Mouse (Mus musculus) WW6 (cell line): Measurements from ENCODE around the gene Ubqln4.

Experiments used
- DNase-seq: peaks from one replicate; pipeline ENCODE4 v3.0.0-alpha.2; 2013; ENCODE audit warnings: low read depth, low spot score

Ubqln4 gene

GRCm38 (mm10) chr3:88553525-88553879 lies at the start of gene Ubqln4:
Ubqln4 (plus strand) TSS chr3:88553758.
- peak; percentile 72 for DNase-seq

- no peak for DNase-seq
These were observed 49.4 kb upstream of the Ubqln4 start for GRCm38 (mm10) chr3:88503881-88504746.

GRCm38 (mm10) chr3:88505081-88505480 lies 48.5 kb upstream of the Ubqln4 start:
- DNase-seq, result no peak

GRCm38 (mm10) chr3:88505765-88506164 lies 47.8 kb upstream of the Ubqln4 start:
- no peak for DNase-seq

GRCm38 (mm10) chr3:88509250-88509649 lies 44.3 kb upstream of the Ubqln4 start:
- DNase-seq, result no peak

GRCm38 (mm10) chr3:88509692-88510420 lies 43.7 kb upstream of the Ubqln4 start, which contains the start of gene Lmna:
Lmna (minus strand) TSS chr3:88509956.
- DNase-seq, result no peak

DNA sequence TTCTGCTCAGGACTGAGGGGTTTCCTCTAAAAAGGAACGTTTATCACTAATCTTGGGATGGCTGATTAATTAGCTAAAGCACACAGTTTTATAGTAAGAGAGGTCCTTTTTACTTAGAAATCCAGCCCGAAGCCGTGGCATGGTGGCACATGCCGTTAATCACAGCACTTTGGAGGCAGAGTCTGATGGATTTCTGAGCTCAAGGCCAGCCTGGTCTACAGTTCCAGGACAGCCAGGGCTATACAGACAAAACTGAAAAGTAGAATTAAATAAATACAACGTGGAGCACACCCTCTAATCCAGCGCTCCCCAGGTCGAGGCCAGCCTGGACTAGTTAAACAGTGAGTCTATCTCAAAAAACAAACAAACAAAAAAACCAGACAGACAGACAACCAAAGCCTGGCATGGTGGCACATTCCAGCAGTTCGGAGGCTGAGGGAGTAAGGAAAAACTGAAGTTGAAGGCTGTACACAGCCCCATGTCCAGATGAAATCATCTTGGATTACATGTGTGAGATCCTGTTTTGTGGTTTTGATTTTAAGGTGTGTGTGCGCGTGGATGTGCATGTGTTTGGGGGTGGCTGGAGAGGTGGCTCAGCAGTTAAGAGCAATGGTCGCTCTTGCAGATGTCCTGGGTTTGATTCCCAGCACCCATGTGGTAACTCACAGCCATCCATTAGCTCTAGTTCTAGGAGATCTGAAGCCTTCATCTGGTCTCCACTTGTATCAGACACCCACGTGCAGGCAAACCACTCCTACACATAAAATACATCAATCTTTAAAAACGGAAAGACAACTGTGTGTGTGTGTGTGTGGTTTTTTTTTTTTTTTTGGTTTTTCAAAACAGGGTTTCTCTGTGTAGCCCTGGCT lies 42.9 kb upstream of the Ubqln4 start:
- DNase-seq, result no peak

DNA sequence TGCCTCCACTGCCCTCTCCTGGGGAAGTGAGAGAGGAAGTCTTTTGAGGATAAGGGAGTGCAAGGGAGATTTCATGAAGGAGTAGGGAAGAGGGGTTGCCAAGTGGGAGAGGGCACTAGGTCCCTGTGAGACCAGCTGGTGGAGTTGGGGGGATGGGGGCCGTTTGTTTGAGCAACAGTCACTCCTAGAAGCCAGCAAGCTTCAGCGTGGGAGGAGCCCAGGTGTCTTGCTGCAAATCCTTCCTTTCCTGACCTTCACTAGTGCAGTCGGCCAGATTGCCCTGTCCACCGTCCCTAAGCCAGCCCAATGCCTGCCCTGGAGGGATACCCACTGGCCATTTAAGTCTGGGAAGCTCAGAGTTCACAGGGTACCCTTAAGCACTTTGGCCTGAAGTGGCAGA lies 42.0 kb upstream of the Ubqln4 start:
- no peak for DNase-seq

- no peak for DNase-seq
These were observed 41.2 kb upstream of the Ubqln4 start for GRCm38 (mm10) chr3:88512141-88512895.

DNA sequence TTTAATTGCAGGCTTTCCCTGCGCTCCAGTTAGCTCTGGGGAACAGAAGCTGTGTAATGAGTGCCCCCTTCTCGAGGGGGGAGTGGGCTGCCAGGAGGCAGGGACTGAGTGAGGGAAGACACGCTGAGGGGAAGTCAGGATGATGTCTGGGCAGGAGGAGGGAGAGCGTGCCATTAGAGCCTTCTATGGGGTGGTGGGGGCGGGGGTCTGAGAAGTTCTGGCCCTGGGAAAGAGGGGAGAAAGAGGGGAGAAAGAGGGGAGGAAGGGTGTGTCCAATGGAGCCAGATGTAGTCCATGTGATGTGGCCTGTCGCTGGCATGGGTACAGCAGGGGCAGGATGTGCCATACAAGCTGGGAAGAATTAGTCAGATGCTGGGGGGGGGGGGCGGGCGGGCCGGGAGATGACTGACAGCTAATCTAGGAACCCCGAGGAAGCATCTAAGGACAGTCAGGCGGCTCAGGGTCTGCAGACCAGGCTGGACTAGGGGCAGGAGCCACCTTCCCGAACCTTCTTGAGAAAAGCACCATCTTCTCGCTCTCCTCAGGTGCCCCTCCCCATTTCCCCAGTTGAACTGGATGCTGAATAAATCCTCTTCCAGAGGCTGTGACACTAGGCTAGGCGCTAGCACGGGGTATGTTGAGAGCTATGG lies 40.5 kb upstream of the Ubqln4 start:
- DNase-seq, result no peak

DNA sequence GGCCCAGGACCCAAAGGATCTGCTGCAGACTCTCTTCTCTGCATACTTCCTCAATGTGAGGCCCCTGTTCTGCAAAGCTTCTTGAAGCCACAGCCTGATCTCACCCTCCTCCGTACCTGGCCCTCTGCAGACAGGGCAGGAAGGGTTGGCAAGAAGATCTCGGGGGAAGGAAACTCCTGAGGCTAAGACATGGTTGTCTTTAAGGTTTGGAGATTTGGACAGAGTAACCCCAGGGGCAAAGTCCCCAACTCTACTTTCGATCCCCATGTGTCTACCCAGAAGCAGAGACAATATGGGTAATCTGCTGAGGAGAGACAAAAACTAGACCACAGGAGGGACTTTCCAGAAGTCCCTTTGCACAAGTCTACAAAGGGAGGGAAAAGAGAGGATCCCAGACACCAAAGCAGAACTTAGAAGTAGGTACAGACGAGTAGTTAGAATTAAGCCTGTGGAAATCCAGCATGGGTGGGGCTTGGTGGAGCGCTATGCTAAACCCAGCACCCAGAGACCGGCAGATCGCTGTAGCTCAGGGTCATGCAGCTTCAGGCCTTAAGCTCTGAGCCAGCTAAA lies 39.9 kb upstream of the Ubqln4 start:
- DNase-seq, result no peak

DNA sequence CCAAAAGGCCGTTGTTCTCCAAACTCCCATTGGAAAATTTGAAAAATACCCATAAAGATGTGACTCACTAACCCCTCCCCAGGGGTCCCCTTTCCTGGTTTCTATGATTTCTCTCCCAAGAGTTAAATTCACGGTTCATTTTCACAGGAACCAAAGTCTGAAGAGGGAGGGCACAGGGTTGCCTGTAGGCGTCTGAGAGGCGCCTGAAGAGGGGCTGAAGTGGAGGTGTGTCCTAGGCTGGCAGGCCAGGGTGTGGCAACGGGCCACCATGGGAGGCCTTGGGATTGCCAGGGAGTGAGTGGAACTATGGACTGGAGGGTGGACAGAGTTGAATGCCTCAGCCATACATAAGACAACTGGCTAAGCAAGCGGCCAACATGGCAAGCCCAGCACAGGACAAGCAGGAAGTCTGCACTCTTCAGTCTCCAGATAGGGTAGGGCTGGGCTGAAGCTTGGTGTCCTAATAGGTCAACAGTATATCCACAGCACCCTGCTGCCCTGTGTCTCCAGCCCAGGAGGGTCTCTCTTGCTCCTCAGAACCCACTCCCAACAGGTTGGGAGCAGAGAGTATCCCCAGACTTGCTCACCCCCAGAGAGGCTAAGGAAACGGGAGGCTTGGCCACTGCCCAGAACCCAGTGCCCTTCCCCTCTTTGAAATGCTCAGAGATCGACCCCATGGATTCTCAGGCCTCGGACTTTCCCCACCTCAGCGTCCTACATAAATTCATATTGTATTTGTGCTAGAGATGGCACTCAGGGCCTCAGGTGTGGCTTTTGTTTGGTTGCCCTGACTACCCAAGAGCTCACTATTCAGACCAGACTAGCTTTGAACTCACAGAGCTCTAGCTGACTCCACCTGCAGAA lies 39.1 kb upstream of the Ubqln4 start:
- DNase-seq, result no peak

GRCm38 (mm10) chr3:88515095-88515386 lies 38.5 kb upstream of the Ubqln4 start:
- DNase-seq, result no peak

DNA sequence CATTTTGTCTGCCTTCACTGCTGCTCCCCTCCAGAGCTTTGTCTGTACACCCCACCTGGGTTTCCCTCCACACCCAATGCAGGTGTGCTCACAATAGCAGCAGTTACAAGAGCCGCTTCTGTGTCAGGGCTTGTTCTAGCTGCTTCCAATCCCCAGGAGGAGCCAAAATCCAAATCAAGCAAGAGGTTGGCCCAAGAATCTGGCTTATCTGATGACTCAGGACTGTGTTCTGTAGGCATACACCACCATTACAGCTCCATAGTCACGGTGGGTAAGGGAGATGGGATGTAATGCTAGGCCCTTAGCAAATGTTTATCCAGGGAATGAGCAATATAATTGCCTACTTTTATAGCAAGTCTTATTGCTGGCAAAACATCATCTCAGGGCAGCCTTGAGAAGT lies 37.2 kb upstream of the Ubqln4 start:
- no peak for DNase-seq

GRCm38 (mm10) chr3:88518411-88518810 lies 35.1 kb upstream of the Ubqln4 start:
- no peak for DNase-seq

- DNase-seq, result no peak
These were observed 33.5 kb upstream of the Ubqln4 start for GRCm38 (mm10) chr3:88520078-88520477.

GRCm38 (mm10) chr3:88521156-88521555 lies 32.4 kb upstream of the Ubqln4 start:
- no peak for DNase-seq

GRCm38 (mm10) chr3:88521803-88522331 lies 31.7 kb upstream of the Ubqln4 start:
- DNase-seq, result peak; percentile 52

- no peak for DNase-seq
These were observed 30.5 kb upstream of the Ubqln4 start for GRCm38 (mm10) chr3:88523027-88523426.
